Mouse (Mus musculus) midbrain, embryonic 12.5 days (tissue): ENCODE results near the gene Klra9. TPM values are rescaled to one million over a fixed set of nuclear protein-coding genes. Genes with fewer than 3 reads are reported as not detected.
"Not testable (repeated sequence)": the region's sequence is repeated elsewhere in the genome, so short reads cannot be mapped to it uniquely, and the experiment has no call there.

Experiments used
- ATAC-seq: fragments of 200-750 bp; cut with Nextera tagmentation; 2 replicates; pipeline ENCODE4 v1.8.0; 2017; ENCODE audit warnings: low read depth, moderate TSS enrichment, moderate library complexity; ENCODE audit not compliant: low FRiP score
- H3K27ac ChIP-seq: fragments of 300-500 bp; sonication (generic); replicated peaks from 2 replicates; pipeline ENCODE4 v1.5.1; 2016; ENCODE audit warnings: mild to moderate bottlenecking
- H3K27me3 ChIP-seq: fragments of 300-500 bp; sonication (generic); 2 replicates; pipeline ENCODE4 v1.6.1; 2016; ENCODE audit warnings: mild to moderate bottlenecking
- H3K36me3 ChIP-seq: fragments of 300-500 bp; sonication (generic); 2 replicates; pipeline ENCODE4 v1.6.1; 2016
- H3K4me1 ChIP-seq: fragments of 300-500 bp; sonication (generic); 2 replicates; pipeline ENCODE4 v1.6.1; 2016
- H3K4me2 ChIP-seq: fragments of 300-500 bp; sonication (generic); replicated peaks from 2 replicates; pipeline ENCODE4 v1.6.1; 2016; ENCODE audit warnings: mild to moderate bottlenecking, moderate library complexity
- H3K4me3 ChIP-seq: fragments of 300-500 bp; sonication (generic); 2 replicates; pipeline ENCODE4 v1.5.1; 2016; ENCODE audit warnings: mild to moderate bottlenecking
- H3K9ac ChIP-seq: fragments of 300-500 bp; sonication (generic); replicated peaks from 2 replicates; pipeline ENCODE4 v1.6.1; 2016; ENCODE audit warnings: mild to moderate bottlenecking, moderate library complexity
- H3K9me3 ChIP-seq: fragments of 300-500 bp; sonication (generic); 2 replicates; pipeline ENCODE4 v1.6.1; 2016; ENCODE audit warnings: mild to moderate bottlenecking
- WGBS: fragments of 180-500 bp; shearing (Covaris S2); methylation state at CpG from one replicate; pipeline ENCODE4 v1.1.7; 2016; 5-methylcytosine and 5-hydroxymethylcytosine counted together
- polyA plus RNA-seq: library from polyadenylated mRNA; unstranded; fragments of >200 nt; fragmentation: Nextera tagmentation; extraction: Ambion mirVana; gene quantifications from 2 replicates; pipeline ENCODE4 v1.2.1, GENCODE M21; 2016

Gene Klra9
- polyA plus RNA-seq, result not detected in 2 replicates

GRCm38 (mm10) chr6:130193012-130193411 lies at the start of gene Klra9:
Gene Klra9 (minus strand): TSS chr6:130193112.
- H3K36me3 ChIP-seq, H3K4me3 ChIP-seq, H3K4me1 ChIP-seq, ATAC-seq, H3K4me2 ChIP-seq, H3K9ac ChIP-seq, H3K27me3 ChIP-seq, H3K27ac ChIP-seq, H3K9me3 ChIP-seq: not testable (repeated sequence)
- WGBS, result 63% methylated on average over 3 of the region's 3 CpGs

GRCm38 (mm10) chr6:130237536-130237935 lies 44.6 kb upstream of the Klra9 start:
- Histone ChIP-seq H3K4me3 (no peak overlapping the region), H3K27me3 (no peaks in the 10 kb centered on the region), H3K4me2 (no peak overlapping the region), H3K9ac (no peak overlapping the region), H3K27ac (no peak overlapping the region), H3K9me3 (0 out of 2 replicates have a peak, but pooled peaks cover 2% of the 10 kb centered on the region), H3K36me3 (no peaks in the 10 kb centered on the region), H3K4me1 (no peaks in the 10 kb centered on the region)
- 75% methylated on average over 2 of the region's 2 CpGs for WGBS
- no peak for ATAC-seq

DNA sequence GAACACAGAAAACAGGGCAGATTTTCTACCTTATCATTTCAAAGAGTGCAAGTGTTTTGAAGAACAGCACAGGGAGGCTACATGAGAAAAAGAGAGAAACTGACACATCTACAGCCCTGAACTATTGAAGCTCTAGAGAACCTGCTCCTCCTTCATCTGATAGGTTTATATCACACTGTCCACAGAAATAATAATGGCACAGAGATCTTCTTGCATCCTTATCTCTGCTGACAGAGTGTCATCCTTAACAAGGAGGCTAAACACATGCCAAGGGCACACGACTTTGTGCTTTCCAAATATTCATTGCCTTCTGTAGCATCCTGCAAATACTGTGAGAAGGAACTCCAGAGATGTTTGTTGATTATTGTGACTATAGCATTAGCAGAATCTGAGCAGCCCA lies 43.7 kb upstream of the Klra9 start:
- no peak overlapping the region for H3K4me3 ChIP-seq
- no peaks in the 10 kb centered on the region for H3K36me3 ChIP-seq
- no peak overlapping the region for H3K4me2 ChIP-seq
- no peaks in the 10 kb centered on the region for H3K4me1 ChIP-seq
- no peaks in the 10 kb centered on the region for H3K27me3 ChIP-seq
- no peak overlapping the region for H3K27ac ChIP-seq
- 0 out of 2 replicates have a peak, but pooled peaks cover 2% of the 10 kb centered on the region for H3K9me3 ChIP-seq
- no peak overlapping the region for H3K9ac ChIP-seq
- no peak for ATAC-seq
- WGBS, result 43% methylated on average over 1 of the region's 1 CpGs

DNA sequence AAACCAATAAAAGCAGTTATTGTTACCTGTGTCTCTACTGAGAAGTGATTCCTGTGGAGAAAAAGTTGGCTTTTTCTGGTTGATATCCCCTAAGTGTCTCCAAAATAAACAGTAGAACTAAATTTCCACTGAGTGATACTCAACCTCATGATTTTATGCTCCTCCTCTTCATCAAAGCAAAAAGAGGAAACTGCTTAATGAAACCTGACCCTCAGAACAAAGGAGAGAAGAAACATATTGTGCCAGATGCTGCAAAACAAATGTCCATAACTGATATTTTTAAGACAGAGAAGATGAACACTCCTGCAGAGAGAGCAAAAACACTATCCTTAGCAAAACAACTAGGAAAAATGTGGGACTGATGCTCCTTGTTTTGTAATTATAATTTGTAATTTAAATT lies 40.3 kb upstream of the Klra9 start, which contains the start of gene Klra7:
Gene Klra7 (minus strand): TSS at position 101 of the 400 bp plus-strand sequence.
- no peaks in the 10 kb centered on the region for H3K27me3 ChIP-seq
- H3K4me3 ChIP-seq, result no peak within 1 kb of the TSS
- no peak within 1 kb of the TSS for H3K4me2 ChIP-seq
- H3K4me1 ChIP-seq, result no peaks in the 10 kb centered on the region
- no peak within 1 kb of the TSS for H3K9ac ChIP-seq
- H3K9me3 ChIP-seq, result 0 out of 2 replicates have a peak, but pooled peaks cover 6% of the 10 kb centered on the region
- no peaks in the 10 kb centered on the region for H3K36me3 ChIP-seq
- H3K27ac ChIP-seq, result no peak within 1 kb of the TSS
- no peak for ATAC-seq

- WGBS, result 95% methylated on average over 1 of the region's 1 CpGs
These were observed 4.5 kb upstream of the Klra9 start for GRCm38 (mm10) chr6:130197453-130197852.

GRCm38 (mm10) chr6:130129798-130130197 lies 63.1 kb downstream of the Klra9 start, which contains the start of gene Klra8:
Gene Klra8 (minus strand): TSS chr6:130129898.
- not testable (repeated sequence) for H3K9me3 ChIP-seq, ATAC-seq

More at GRCm38 (mm10) chr6:130197453-130197852, 4.5 kb upstream of the Klra9 start:
- H3K9me3 ChIP-seq, H3K27ac ChIP-seq, H3K4me3 ChIP-seq, H3K36me3 ChIP-seq, H3K9ac ChIP-seq, H3K4me1 ChIP-seq, ATAC-seq, H3K4me2 ChIP-seq, H3K27me3 ChIP-seq: not testable (repeated sequence)

More at GRCm38 (mm10) chr6:130129798-130130197, 63.1 kb downstream of the Klra9 start, which contains the start of gene Klra8:
- not testable (repeated sequence) for H3K27me3 ChIP-seq, H3K4me1 ChIP-seq, H3K36me3 ChIP-seq, H3K9ac ChIP-seq, H3K27ac ChIP-seq, H3K4me3 ChIP-seq, H3K4me2 ChIP-seq
- 75% methylated on average over 4 of the region's 4 CpGs for WGBS

Other genes starting within 250 kb of the Klra9 start
- not detected in 2 replicates for gene Klra6, start 166.2 kb downstream of the Klra9 start, polyA plus RNA-seq
- gene Klra4, start 125.8 kb downstream of the Klra9 start, polyA plus RNA-seq, result not detected in 2 replicates
- gene Klra8, start 63.2 kb downstream of the Klra9 start, polyA plus RNA-seq, result not detected in 2 replicates
- gene Klra7, start 40.2 kb upstream of the Klra9 start, polyA plus RNA-seq, result not detected in 2 replicates
- not detected in 2 replicates for gene Klra10, start 88.8 kb upstream of the Klra9 start, polyA plus RNA-seq
- not detected in 2 replicates for gene Klra3, start 144.5 kb upstream of the Klra9 start, polyA plus RNA-seq
- not detected in 2 replicates for gene Klra1, start 193.8 kb upstream of the Klra9 start, polyA plus RNA-seq